Mouse (Mus musculus) limb, embryonic 14.5 days (tissue): ENCODE data around the gene Ikzf4. TPM values are rescaled to one million over a fixed set of nuclear protein-coding genes. Genes with fewer than 3 reads are reported as not detected.
"Not testable (repeated sequence)": the region's sequence is repeated elsewhere in the genome, so short reads cannot be mapped to it uniquely, and the experiment has no call there.

Source experiments
- ATAC-seq: fragments of 200-750 bp; cut with Nextera tagmentation; 2 replicates; pipeline ENCODE4 v1.8.0; 2017; ENCODE audit warnings: low read depth, moderate number of reproducible peaks, moderate TSS enrichment; ENCODE audit not compliant: low FRiP score
- DNase-seq: peaks from one replicate; pipeline ENCODE4 v3.0.0-alpha.2; 2015; ENCODE audit warnings: low spot score
- H3K27ac ChIP-seq: fragments of 300-500 bp; sonication (generic); replicated peaks from 2 replicates; pipeline ENCODE4 v1.5.1; 2014; ENCODE audit warnings: low read depth, mild to moderate bottlenecking, low read length, moderate library complexity, mixed read lengths
- H3K27me3 ChIP-seq: fragments of 300-500 bp; sonication (generic); 2 replicates; pipeline ENCODE4 v1.6.1; 2014; ENCODE audit warnings: low read length, mixed read lengths; ENCODE audit not compliant: control insufficient read depth, insufficient read depth
- H3K36me3 ChIP-seq: fragments of 300-500 bp; sonication (generic); 2 replicates; pipeline ENCODE4 v1.6.1; 2014; ENCODE audit warnings: mild to moderate bottlenecking, low read length, moderate library complexity, mixed read lengths; ENCODE audit not compliant: control insufficient read depth, insufficient read depth
- H3K4me1 ChIP-seq: fragments of 300-500 bp; sonication (generic); 2 replicates; pipeline ENCODE4 v1.6.1; 2014; ENCODE audit warnings: antibody characterized with exemption, low read length, mixed read lengths; ENCODE audit not compliant: control insufficient read depth, insufficient read depth
- H3K4me2 ChIP-seq: fragments of 300-500 bp; sonication (generic); replicated peaks from 2 replicates; pipeline ENCODE4 v1.6.1; 2014; ENCODE audit warnings: low read depth, mild to moderate bottlenecking, low read length, moderate library complexity; ENCODE audit not compliant: severe bottlenecking
- H3K4me3 ChIP-seq: fragments of 300-500 bp; sonication (generic); replicated peaks from 2 replicates; pipeline ENCODE4 v1.5.1; 2014; ENCODE audit warnings: low read length
- H3K9ac ChIP-seq: fragments of 300-500 bp; sonication (generic); 2 replicates; pipeline ENCODE4 v1.6.1; 2014; ENCODE audit warnings: mild to moderate bottlenecking, low read depth, low read length, moderate library complexity; ENCODE audit not compliant: severe bottlenecking
- H3K9me3 ChIP-seq: fragments of 300-500 bp; sonication (generic); 2 replicates; pipeline ENCODE4 v1.6.1; 2016; ENCODE audit warnings: low read length; ENCODE audit not compliant: control insufficient read depth
- POLR2A ChIP-seq: fragments of 200-500 bp; IDR thresholded peaks from 2 replicates; pipeline ENCODE4 v1.8.0; 2012; ENCODE audit warnings: inconsistent platforms, mild to moderate bottlenecking, moderate library complexity, borderline replicate concordance; ENCODE audit not compliant: insufficient read depth, insufficient read length; ENCODE audit errors: extremely low read depth
- WGBS: fragments of 180-500 bp; shearing (Covaris S2); extraction: QIAGEN DNeasy Blood & Tissue Kit; methylation state at CpG from one replicate; pipeline ENCODE4 v1.1.7; 2014; 5-methylcytosine and 5-hydroxymethylcytosine counted together
- polyA plus RNA-seq, 2 experiments: library from polyadenylated mRNA; depleted of rRNA in 1 of 2; stranded (reverse) in 1 of 2; unstranded in 1 of 2; fragments of >200 nt; fragmentation: Nextera tagmentation in 1 of 2; extraction: Ambion mirVana in 1 of 2; gene quantifications; 2 replicates each; pipeline versions ENCODE4 v1.2.1 to v1.2.3; 2012 to 2014

Gene Ikzf4
- polyA plus RNA-seq, 2 experiments, result 5.2 to 8.0 TPM

- H3K4me3 ChIP-seq, result no peak overlapping the region
- H3K9ac ChIP-seq, result no peak overlapping the region
- 0 out of 2 replicates have a peak, but pooled peaks cover 5% of the 10 kb centered on the region for H3K4me1 ChIP-seq
- H3K27ac ChIP-seq, result no peak overlapping the region
- DNase-seq, result no peak
- no peak for ATAC-seq
- WGBS, result 89% methylated on average over 2 of the region's 2 CpGs
- H3K4me2 ChIP-seq, result no peak overlapping the region
- H3K27me3 ChIP-seq, result no peaks in the 10 kb centered on the region
- H3K36me3 ChIP-seq, result peaks cover 27% of the 10 kb centered on the region
- TF ChIP-seq POLR2A, result no peak
- H3K9me3 ChIP-seq, result no peaks in the 10 kb centered on the region
Observed at GRCm38 (mm10) chr10:128629746-128630145, 16.0 kb downstream of the Ikzf4 start.

- ATAC-seq (no peak), DNase-seq (no peak)
- H3K4me1 ChIP-seq, result 0 out of 2 replicates have a peak, but pooled peaks cover 5% of the 10 kb centered on the region
- no peak overlapping the region for H3K9ac ChIP-seq
- no peaks in the 10 kb centered on the region for H3K9me3 ChIP-seq
- H3K27ac ChIP-seq, result no peak overlapping the region
- H3K4me3 ChIP-seq, result no peak overlapping the region
- H3K4me2 ChIP-seq, result no peak overlapping the region
- peaks cover 28% of the 10 kb centered on the region for H3K36me3 ChIP-seq
- WGBS, result 79% methylated on average over 10 of the region's 10 CpGs
- H3K27me3 ChIP-seq, result no peaks in the 10 kb centered on the region
- TF ChIP-seq POLR2A, result no peak
Observed at GRCm38 (mm10) chr10:128627398-128628317, 18.1 kb downstream of the Ikzf4 start.

- Histone ChIP-seq H3K4me1 (0 out of 2 replicates have a peak, but pooled peaks cover 5% of the 10 kb centered on the region), H3K9ac (peak within 1 kb of the TSS; percentile 83), H3K27ac (peak within 1 kb of the TSS; percentile 55), H3K36me3 (peaks cover 26% of the 10 kb centered on the region), H3K4me2 (peak within 1 kb of the TSS; percentile 79), H3K9me3 (no peaks in the 10 kb centered on the region), H3K4me3 (peak within 1 kb of the TSS; percentile 73), H3K27me3 (no peaks in the 10 kb centered on the region)
- TF ChIP-seq POLR2A, result peak; percentile 92; the same call in 1 of the 2 replicates
- under 1% methylated on average over 40 of the region's 40 CpGs for WGBS
- peak; percentile 100 for DNase-seq
- ATAC-seq, result peak; percentile 99
Observed at GRCm38 (mm10) chr10:128626311-128627310, 19.2 kb downstream of the Ikzf4 start, which contains the start of gene Rps26. Gene Rps26, minus strand, starts transcription at chr10:128626747.

GRCm38 (mm10) chr10:128625287-128625894, 20.4 kb downstream of the Ikzf4 start:
- H3K4me1 ChIP-seq, result 0 out of 2 replicates have a peak, but pooled peaks cover 5% of the 10 kb centered on the region
- TF ChIP-seq POLR2A, result no peak
- H3K4me2 ChIP-seq, result peak overlapping the region; percentile 79
- no peak for ATAC-seq
- DNase-seq, result no peak
- peak overlapping the region; percentile 83 for H3K9ac ChIP-seq
- WGBS, result 42% methylated on average over 7 of the region's 7 CpGs
- H3K9me3 ChIP-seq, result no peaks in the 10 kb centered on the region
- peak overlapping the region; percentile 55; the same call in 1 of the 2 replicates for H3K27ac ChIP-seq
- H3K27me3 ChIP-seq, result no peaks in the 10 kb centered on the region
- H3K4me3 ChIP-seq, result peak overlapping the region; percentile 73
- peaks cover 26% of the 10 kb centered on the region for H3K36me3 ChIP-seq

GRCm38 (mm10) chr10:128623106-128623613, 22.6 kb downstream of the Ikzf4 start:
- 78% methylated on average over 3 of the region's 4 CpGs for WGBS
- H3K4me1 ChIP-seq, DNase-seq, H3K4me2 ChIP-seq, H3K27ac ChIP-seq, H3K9me3 ChIP-seq, ATAC-seq, H3K4me3 ChIP-seq, H3K9ac ChIP-seq, H3K27me3 ChIP-seq: not testable (repeated sequence)
- peaks cover 26% of the 10 kb centered on the region for H3K36me3 ChIP-seq
